Mouse (Mus musculus): Measurements from ENCODE around the gene Hoxa13.

The Hoxa13 gene

GRCm38 (mm10) chr6:52223939-52224760 is 36.5 kb downstream of the Hoxa13 start:
- POLR2A ChIA-PET = interaction anchor here in 2 of 4 experiments (0.7 to 1.8 kb wide), 4 partner anchors 16 to 63 kb away, joined by 3 to 6 read pairs (median 4); partner anchors contain the start of gene Hoxa10 (in 1 of the 2)
- CTCF ChIA-PET = interaction anchor here (0.6 to 1.8 kb wide), 7 partner anchors 13 to 710 kb away, joined by 3 to 7 read pairs (median 4); partner anchors contain the start of gene Hoxa10 (in 1 of the 4)

GRCm38 (mm10) chr6:52222729-52223128 is 38.0 kb downstream of the Hoxa13 start:
- ChIA-PET CTCF (interaction anchor here (0.6 to 3.8 kb wide), 13 partner anchors 11 to 1284 kb away, joined by 3 to 40 read pairs (median 6); partner anchors contain the start of gene Hoxa10 (in 2 of the 4)), POLR2A (interaction anchor here in 2 of 4 experiments (0.6 to 3.2 kb wide), 12 partner anchors 9 to 105 kb away, joined by 3 to 13 read pairs (median 4); partner anchors contain the start of gene Hoxa6 (in 1 of the 2))

GRCm38 (mm10) chr6:52221993-52222685 is 38.5 kb downstream of the Hoxa13 start:
- ChIA-PET CTCF (interaction anchor here (0.6 to 3.8 kb wide), 46 partner anchors 9 to 1284 kb away, joined by 3 to 40 read pairs (median 4); partner anchors contain the start of genes Hoxa10 (in 3 of the 4), Gm28308 (in 2 of the 4), Hoxa3 (in 2 of the 4) and Hoxa1 (in 1 of the 4)), POLR2A (interaction anchor here in 3 of 4 experiments (0.6 to 3.2 kb wide), 17 partner anchors 9 to 631 kb away, joined by 3 to 13 read pairs (median 3); partner anchors contain the start of gene Hoxa6 (in 1 of the 3))

- CTCF ChIA-PET = interaction anchor here (0.6 to 3.8 kb wide), 52 partner anchors 8 to 1284 kb away, joined by 3 to 40 read pairs (median 4); partner anchors contain the start of genes Gm28308 (in 2 of the 4), Hoxa10 (in 2 of the 4), Hoxa3 (in 2 of the 4) and Hoxa1 (in 1 of the 4)
Observed at GRCm38 (mm10) chr6:52221337-52221992, 39.2 kb downstream of the Hoxa13 start, which contains the start of gene Hoxa7. Gene Hoxa7 (minus strand): TSS chr6:52221854.

GRCm38 (mm10) chr6:52220865-52221310 is 39.8 kb downstream of the Hoxa13 start:
- ChIA-PET CTCF (interaction anchor here (0.6 to 3.8 kb wide), 34 partner anchors 7 to 1283 kb away, joined by 3 to 40 read pairs (median 4); partner anchors contain the start of genes Gm28308 (in 1 of the 4), Hoxa1 (in 1 of the 4), Hoxa10 (in 1 of the 4) and Hoxa3 (in 1 of the 4)), POLR2A (interaction anchor here in 2 of 4 experiments (0.6 to 5.0 kb wide), 6 partner anchors 8 to 837 kb away, joined by 3 to 29 read pairs (median 5); partner anchors contain the start of gene Hoxa5 (in 1 of the 2))

More at GRCm38 (mm10) chr6:52221337-52221992, 39.2 kb downstream of the Hoxa13 start, which contains the start of gene Hoxa7:
- POLR2A ChIA-PET = interaction anchor here in 3 of 4 experiments (0.6 to 3.2 kb wide), 14 partner anchors 8 to 838 kb away, joined by 3 to 13 read pairs (median 3); partner anchors contain the start of gene Hoxa6 (in 1 of the 3)

- CTCF ChIA-PET = interaction anchor here (0.6 to 3.8 kb wide), 8 partner anchors 9 to 949 kb away, joined by 3 to 40 read pairs (median 4); partner anchors contain the start of gene Hoxa10 (in 2 of the 4)
- POLR2A ChIA-PET = interaction anchor here in 2 of 4 experiments (1.2 to 5.0 kb wide), 5 partner anchors 9 to 751 kb away, joined by 3 to 29 read pairs (median 5); partner anchors contain the start of genes Hnrnpa2b1 (in 1 of the 2) and Hoxa5 (in 1 of the 2)
Observed at GRCm38 (mm10) chr6:52220003-52220864, 40.4 kb downstream of the Hoxa13 start.

- CTCF ChIA-PET = interaction anchor here in 2 of 4 experiments (1.8 to 3.8 kb wide), 2 partner anchors 9 to 22 kb away, joined by 5 to 40 read pairs; partner anchors contain the start of gene Hoxa10 (in 1 of the 2)
Observed at GRCm38 (mm10) chr6:52219234-52219942, 41.3 kb downstream of the Hoxa13 start.

GRCm38 (mm10) chr6:52218643-52219215 is 42.0 kb downstream of the Hoxa13 start:
- CTCF ChIA-PET = interaction anchor here in 2 of 4 experiments (0.5 to 1.8 kb wide), 2 partner anchors 22 to 1084 kb away, joined by 5 to 6 read pairs; partner anchors contain the start of gene Hoxa10 (in 1 of the 2)
- POLR2A ChIA-PET = interaction anchor here in 2 of 4 experiments (0.6 to 5.0 kb wide), 8 partner anchors 15 to 60 kb away, joined by 3 to 29 read pairs (median 4); partner anchors contain the start of gene Hoxa5 (in 1 of the 2)

More at GRCm38 (mm10) chr6:52219234-52219942, 41.3 kb downstream of the Hoxa13 start:
- POLR2A ChIA-PET = interaction anchor here in 2 of 4 experiments (1.2 to 5.0 kb wide), 6 partner anchors 8 to 750 kb away, joined by 3 to 29 read pairs (median 4); partner anchors contain the start of genes Hnrnpa2b1 (in 1 of the 2) and Hoxa5 (in 1 of the 2)

GRCm38 (mm10) chr6:52217895-52218642 is 42.6 kb downstream of the Hoxa13 start:
- ChIA-PET POLR2A (interaction anchor here in 3 of 4 experiments (0.6 to 5.0 kb wide), 11 partner anchors 14 to 348 kb away, joined by 3 to 29 read pairs (median 3); partner anchors contain the start of gene Hoxa5 (in 1 of the 3)), CTCF (interaction anchor here in 3 of 4 experiments (0.5 to 1.8 kb wide), 5 partner anchors 11 to 1083 kb away, joined by 3 to 6 read pairs (median 4); partner anchors contain the start of genes Hoxa10 (in 1 of the 3) and Hoxa5 (in 1 of the 3))

GRCm38 (mm10) chr6:52217459-52217768 is 43.3 kb downstream of the Hoxa13 start:
- ChIA-PET POLR2A (interaction anchor here in 2 of 4 experiments (0.6 to 5.0 kb wide), 7 partner anchors 13 to 748 kb away, joined by 3 to 29 read pairs (median 3); partner anchors contain the start of gene Hoxa5 (in 1 of the 2)), CTCF (interaction anchor here in 1 of 4 experiments (1.5 kb wide), 2 partner anchors 11 to 13 kb away, joined by 4 read pairs; partner anchors contain the start of gene Hoxa5)

GRCm38 (mm10) chr6:52216691-52217458 is 43.8 kb downstream of the Hoxa13 start:
- ChIA-PET CTCF (interaction anchor here in 1 of 4 experiments (1.5 kb wide), 2 partner anchors 10 to 12 kb away, joined by 4 read pairs; partner anchors contain the start of gene Hoxa5), POLR2A (interaction anchor here in 2 of 4 experiments (0.6 to 5.0 kb wide), 6 partner anchors 13 to 748 kb away, joined by 3 to 29 read pairs (median 3); partner anchors contain the start of gene Hoxa5 (in 1 of the 2))

- ChIA-PET POLR2A (interaction anchor here in 1 of 4 experiments (5.0 kb wide), 1 partner anchor 12 kb away, joined by 29 read pairs; the partner anchor contains the start of gene Hoxa5), CTCF (interaction anchor here in 1 of 4 experiments (1.5 kb wide), 1 partner anchor 11 kb away, joined by 4 read pairs; the partner anchor contains the start of gene Hoxa5)
Observed at GRCm38 (mm10) chr6:52215771-52216535, 44.7 kb downstream of the Hoxa13 start.
